Mouse (Mus musculus): ENCODE measurements around the gene Tle2.
A peak's percentile ranks its signal among the peaks of the same experiment; 100 is the strongest.

Tle2 gene

DNA sequence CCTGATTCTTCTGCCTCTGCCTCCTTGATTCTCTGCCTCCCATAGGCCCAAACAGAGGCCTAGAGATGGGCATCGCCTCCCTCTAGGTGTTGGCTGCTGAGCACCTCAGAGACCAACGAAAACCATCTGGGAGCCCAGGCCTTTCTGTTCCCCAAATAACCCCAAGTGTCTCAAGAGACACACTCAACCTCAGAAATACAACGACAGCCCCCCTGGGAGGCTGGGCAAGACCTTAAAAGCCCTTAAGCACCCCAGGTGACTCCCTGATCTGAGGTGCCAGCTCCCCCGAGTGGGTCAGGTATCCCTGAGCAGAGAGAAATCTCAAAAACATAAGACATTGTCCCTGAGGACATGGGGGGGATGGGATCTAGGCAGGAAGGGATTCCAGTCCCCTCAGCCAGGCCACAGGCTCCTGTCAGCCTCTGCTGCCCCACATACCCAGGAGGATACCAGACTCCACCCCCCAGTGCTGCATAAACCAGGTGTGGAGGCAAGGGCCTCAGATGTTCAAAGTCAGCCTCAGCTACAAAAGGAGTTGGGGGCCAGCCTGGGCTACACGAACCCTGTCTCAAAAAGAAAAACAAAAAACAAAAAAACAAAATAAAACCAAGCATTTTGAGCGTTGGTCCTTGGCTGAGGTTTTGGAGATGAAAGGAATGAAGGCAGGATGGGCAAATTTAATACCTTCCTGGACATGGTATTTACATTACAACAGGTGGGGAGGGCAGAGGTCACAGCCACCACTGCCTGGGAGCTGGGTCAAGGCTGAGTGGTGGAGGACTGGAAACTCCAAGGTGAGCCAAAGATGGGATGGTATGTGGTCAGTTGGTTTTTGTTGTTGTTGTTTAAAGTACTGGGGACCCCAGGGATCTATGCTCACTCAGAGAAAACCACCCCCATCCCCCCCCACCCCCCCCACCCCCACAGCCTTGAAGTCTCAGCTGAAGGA lies 20.3 kb upstream of the Tle2 start:
- no peak for DNase-seq

DNA sequence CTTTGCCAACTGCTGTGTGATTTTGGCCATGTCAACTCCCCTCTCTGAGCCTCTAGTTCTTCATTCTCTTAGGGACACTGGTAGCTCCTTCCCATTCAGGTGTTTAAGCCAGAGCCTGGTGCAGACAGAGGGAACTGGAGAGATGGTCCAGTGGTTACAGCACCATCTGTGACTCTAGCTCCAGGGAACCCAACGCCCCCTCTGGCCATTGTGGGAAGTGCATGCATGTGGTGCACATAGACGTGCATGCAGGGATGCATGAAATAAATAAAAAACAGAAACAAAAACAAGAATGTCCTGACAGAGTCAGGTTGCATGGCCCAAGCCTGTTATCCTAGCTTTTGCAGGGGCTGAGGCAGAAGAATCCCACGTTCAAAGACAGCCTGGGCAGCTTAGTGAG lies 18.1 kb upstream of the Tle2 start:
- no peak for DNase-seq

DNA sequence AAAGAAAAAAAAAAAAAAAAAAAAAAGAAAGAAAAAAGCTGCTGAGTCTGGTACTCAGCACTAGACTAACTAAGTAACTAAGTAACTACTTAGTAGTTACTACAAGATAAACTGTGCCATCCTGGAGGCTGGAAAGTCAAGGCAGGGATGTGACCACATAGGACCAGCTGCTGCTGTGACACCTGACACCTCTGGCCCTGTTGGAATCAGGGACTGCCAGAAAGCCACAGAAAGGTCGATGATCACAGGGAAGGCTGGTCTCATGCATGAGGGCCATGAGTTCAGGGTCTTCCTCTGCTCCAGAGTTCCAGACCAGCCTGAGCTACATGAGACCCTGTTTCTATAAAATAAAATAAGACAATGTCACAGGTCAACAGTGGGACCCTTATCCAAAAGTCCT lies 16.9 kb upstream of the Tle2 start:
- DNase-seq, result no peak

DNA sequence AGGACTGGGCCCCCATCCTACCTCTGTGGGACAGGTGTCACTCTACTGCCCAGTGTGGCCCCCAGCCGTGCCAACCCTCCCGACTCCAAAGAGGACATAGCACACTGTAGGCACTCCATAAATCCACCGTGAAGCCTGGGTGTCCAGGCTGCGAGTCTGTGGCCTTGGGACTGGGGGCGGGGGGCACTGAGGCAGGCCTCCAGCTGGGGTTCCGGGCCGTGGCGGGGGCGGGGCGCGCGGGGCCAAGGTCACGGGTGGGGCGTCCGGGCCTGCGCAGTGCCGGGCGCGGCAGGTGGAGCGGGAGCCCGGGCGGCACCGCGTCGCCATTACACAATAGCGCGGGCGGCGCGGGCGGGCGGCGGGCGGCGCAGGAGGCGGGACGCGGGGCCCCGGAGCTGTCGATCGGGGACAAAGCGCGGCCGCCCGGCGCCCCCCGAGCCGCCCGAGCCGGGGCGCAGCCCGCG lies 15.2 kb upstream of the Tle2 start, which contains the start of gene Aes:
Gene Aes, plus strand, starts transcription at position 326 of the 464 bp plus-strand sequence.
- DNase-seq, result peak; percentile 74

GRCm38 (mm10) chr10:81559627-81560539 lies 14.5 kb upstream of the Tle2 start:
- peak; percentile 60 for DNase-seq

DNA sequence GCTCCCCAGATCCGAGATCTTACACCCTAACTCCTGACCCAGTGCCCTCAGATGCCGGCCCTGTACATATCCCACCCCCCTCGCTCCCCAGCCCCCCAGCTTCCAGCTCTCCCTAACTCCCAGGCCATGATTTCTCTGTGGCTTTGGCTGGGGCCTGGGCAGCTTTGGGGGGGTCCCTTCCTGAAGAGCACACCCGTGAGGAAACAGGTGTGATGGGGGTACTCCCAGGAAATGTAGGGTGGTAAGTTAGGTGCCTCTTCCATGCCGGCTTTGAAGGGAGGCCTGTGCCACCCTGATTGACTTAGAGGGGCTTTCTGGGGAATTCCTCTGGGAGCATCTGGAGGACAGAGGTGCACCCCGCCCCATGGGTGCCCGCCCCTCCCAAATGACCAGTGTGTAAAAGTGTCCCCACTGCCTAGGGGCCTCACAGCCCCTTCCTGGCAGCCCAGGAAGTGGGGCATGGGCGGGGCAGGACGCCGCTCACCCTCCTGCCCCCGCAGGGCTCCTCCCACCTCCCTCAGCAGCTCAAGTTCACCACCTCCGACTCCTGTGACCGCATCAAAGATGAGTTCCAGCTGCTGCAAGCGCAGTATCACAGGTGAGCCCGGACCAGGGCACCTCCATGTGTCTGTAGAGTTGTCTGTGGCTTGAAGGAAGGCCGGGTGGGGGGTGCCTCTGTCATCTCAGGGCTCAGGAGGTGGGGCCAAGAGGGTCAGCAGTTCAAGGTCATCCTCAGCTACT lies 13.5 kb upstream of the Tle2 start:
- DNase-seq, result peak; percentile 53

DNA sequence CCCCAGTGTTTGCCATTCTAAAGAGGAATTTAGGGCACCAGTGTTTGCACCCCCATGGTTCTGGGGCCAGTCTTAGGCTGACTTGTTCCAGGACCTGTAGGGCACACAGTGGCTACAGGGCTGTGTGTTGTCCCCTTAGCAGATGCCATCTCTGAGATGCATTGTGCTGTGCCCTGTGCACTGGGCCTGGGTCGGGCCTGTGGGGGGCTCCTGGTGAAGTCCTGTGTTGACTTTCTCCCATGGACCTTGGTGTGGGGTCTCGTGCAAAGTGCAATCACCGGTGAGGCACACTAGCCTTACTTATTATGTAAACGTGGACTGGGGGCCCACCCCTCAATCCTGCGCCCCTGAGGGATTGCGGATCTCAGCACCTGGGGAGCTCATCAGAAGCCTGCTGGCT lies 11.9 kb upstream of the Tle2 start:
- no peak for DNase-seq

DNA sequence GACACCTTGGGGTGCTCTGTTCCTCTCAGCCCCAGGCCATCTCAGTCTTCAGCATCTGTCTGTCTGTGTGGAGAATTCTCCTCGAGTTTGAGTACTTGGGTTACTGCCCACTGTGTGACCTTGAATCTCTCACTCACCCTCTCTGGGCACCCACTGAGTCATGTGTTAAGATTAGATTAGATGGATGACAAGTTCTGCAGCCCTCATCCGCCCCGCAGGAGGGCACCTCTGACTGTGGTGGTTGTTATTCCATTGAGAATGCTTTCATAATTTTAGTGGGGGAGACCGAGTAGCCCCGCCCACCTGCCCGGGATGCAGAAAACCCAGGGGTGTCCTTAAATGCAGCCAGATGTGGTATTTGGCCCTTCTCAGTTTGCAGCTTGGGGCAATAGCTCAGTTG lies 10.9 kb upstream of the Tle2 start:
- no peak for DNase-seq

DNA sequence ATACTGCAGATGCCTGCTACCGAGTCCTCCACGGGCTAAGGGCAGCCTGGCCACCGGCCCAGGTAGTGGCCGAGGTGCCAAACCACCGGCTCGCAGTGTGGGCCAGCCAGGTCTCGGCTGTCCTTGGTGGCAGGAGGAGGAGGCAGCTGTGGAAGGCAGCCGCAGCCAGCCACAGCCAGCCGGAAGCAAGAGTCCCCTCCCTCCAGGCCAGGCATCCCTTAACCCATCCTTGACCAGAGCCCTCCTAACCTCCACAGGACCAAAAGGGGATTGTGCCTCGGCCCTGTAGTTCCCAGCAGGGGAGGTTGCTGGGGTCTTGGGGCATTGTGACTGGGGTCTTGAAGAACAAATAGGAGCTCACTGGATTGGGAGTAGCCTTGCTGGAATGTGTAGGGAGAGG lies 10.1 kb upstream of the Tle2 start:
- peak; percentile 35 for DNase-seq

GRCm38 (mm10) chr10:81564734-81565133 lies 9.6 kb upstream of the Tle2 start:
- peak; percentile 53 for DNase-seq

- DNase-seq, result peak; percentile 26
Observed at GRCm38 (mm10) chr10:81565257-81566228, 8.8 kb upstream of the Tle2 start.

DNA sequence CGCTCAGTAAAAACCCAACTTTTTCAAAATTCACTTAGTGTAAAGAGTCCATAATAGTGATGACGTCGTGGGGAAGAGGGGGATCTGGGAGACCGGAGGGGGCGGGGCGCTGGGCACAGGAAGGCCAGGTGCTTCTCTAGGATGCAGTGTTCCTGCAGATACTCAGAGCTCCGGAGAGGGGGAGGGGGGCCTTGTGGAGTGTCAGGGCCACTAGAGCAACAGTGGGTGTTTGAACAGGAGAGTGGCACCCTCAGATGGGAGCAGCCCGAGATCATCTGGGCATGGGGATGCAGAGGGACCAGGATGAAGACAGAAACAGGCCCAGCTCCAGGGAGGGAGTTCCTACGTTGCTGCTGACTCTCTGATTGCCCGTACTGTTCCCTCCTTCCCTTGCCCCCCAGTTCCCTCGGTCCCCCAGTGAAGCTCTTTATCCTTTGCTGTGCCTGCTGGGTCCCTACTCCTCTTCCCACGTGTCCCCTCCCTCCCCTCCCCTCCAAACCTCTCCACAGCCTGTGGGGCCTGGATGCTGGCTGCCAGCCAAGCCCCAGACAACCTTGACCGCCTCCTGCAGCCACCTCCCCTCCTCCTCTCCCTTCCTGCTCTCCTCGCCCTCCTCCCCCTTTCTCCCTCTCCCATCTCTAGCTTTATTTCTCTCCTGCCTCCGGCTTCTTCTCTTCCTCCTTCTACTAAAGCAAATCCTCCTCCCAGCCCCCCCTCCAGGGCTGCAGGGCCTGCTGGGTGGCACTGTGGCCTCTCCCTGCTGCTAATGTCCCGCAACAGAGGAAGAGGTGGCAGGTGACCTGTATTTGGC lies 5.8 kb upstream of the Tle2 start:
- DNase-seq, result peak; percentile 88

DNA sequence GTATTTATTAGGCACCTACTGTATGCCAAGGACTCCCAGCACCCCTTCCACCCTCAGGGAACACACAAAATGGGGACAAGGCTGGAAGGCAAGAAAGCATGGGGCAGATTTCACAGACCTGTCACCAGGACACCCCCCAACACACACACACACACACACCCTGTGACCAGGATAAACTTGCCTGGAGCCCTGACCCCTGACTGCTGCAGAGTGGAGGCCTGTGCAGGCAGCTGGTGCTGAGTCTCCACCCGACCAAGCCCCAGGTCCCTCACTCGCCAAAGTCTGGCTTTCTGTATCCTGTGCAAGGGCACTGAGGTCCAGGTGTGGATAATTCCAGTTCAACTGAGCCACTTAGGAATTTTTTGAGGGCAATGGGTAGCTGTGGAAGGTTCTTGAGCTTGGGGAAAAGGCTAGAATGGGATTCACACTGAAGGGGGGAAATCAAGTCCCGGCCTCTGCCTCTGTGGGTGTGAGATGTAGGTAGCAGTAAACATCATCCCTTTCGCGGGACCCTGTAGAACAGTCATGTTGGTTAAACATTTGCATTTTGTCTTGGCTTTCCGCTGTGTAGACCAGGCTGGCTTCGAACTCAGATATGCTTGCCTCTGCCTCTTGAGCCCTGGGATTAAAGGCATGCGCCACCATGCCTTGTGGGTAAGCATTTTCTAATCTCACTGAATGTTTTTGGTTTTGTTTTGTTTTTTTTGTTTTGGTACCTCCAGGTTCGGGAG lies 4.7 kb upstream of the Tle2 start:
- peak; percentile 35 for DNase-seq

- no peak for DNase-seq
Observed at GRCm38 (mm10) chr10:81570238-81570800, 4.0 kb upstream of the Tle2 start.

DNA sequence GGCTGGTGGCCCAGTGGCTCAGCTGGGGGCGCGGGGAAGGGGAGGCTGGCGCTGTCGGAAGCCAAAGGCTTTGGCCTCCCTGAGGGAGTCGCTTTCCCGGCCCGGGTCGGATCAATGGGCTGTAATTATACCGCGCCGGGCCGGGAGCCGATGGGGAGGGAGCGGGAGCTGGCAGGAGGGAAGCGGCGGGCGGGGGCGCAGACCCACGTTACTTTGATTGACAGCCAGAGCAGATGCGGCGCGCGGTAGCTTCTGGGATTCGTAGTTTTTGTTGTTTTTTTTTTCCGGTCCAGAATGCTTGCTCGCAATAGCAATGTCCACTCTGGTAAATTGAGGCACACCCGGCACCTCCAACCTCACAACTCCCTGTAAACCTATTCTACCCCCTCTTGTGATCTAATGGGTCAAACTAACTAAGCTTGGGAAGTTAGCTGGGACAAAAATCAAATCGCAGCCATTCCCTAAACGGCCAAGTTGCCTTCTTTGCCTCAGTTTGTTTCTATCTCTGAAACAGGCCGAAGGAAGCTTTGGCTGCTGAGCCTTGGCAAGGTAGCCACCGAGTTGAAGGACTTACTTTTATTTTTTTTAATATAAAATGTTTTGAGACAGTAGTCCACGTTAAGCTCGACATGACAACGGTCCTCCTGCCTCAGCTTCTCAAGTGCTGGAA lies 3.4 kb upstream of the Tle2 start:
- peak; percentile 98 for DNase-seq

GRCm38 (mm10) chr10:81571501-81571876 lies 2.9 kb upstream of the Tle2 start:
- peak; percentile 100 for DNase-seq

GRCm38 (mm10) chr10:81572133-81572671 lies 2.2 kb upstream of the Tle2 start:
- no peak for DNase-seq

GRCm38 (mm10) chr10:81572975-81573374 lies 1.4 kb upstream of the Tle2 start:
- no peak for DNase-seq

GRCm38 (mm10) chr10:81575208-81575631 lies 859 bp downstream of the Tle2 start:
- DNase-seq, result peak; percentile 73
